Mouse (Mus musculus) liver, embryonic 14.5 days (tissue): Measurements from ENCODE around the gene Rad51c. TPM values are rescaled to one million over a fixed set of nuclear protein-coding genes. Genes with fewer than 3 reads are reported as not detected.
"Not testable (repeated sequence)": the region's sequence is repeated elsewhere in the genome, so short reads cannot be mapped to it uniquely, and the experiment has no call there.

Experiments
- ATAC-seq: fragments of 200-750 bp; cut with Nextera tagmentation; 2 replicates; pipeline ENCODE4 v1.8.0; 2017; ENCODE audit warnings: moderate number of reproducible peaks, mild to moderate bottlenecking, moderate library complexity; ENCODE audit not compliant: insufficient read depth
- DNase-seq, 3 experiments: peaks; one replicate each; pipeline ENCODE4 v3.0.0-alpha.2; 2012 to 2013; ENCODE audit warnings: low read depth in 3 of 3, low spot score in 3 of 3
- H3K27ac ChIP-seq: fragments of 300-500 bp; sonication (generic); 2 replicates; pipeline ENCODE4 v1.5.1; 2014; ENCODE audit warnings: moderate library complexity, mild to moderate bottlenecking, control low read depth, inconsistent platforms
- H3K27me3 ChIP-seq: fragments of 300-500 bp; sonication (generic); 2 replicates; pipeline ENCODE4 v1.6.1; 2014; ENCODE audit warnings: mild to moderate bottlenecking, low read length, moderate library complexity; ENCODE audit not compliant: control insufficient read depth, insufficient read depth
- H3K36me3 ChIP-seq: fragments of 300-500 bp; sonication (generic); replicated peaks from 2 replicates; pipeline ENCODE4 v1.6.1; 2014; ENCODE audit warnings: low read depth; ENCODE audit not compliant: control insufficient read depth, insufficient read depth
- H3K4me1 ChIP-seq, 2 experiments: fragments of 200-500 bp in 1 of 2; fragments of 300-500 bp in 1 of 2; sonication (generic) in 1 of 2; replicated peaks; 2 replicates each; pipeline ENCODE4 v1.6.1; 2012 to 2014; ENCODE audit warnings: antibody characterized with exemption in 1 of 2, inconsistent platforms in 1 of 2, low read length in 1 of 2; ENCODE audit not compliant: control insufficient read depth in 2 of 2, insufficient read depth in 2 of 2
- H3K4me2 ChIP-seq: fragments of 300-500 bp; sonication (generic); 2 replicates; pipeline ENCODE4 v1.6.1; 2014; ENCODE audit warnings: low read depth, mild to moderate bottlenecking, control low read depth, moderate library complexity
- H3K4me3 ChIP-seq, 2 experiments: fragments of 200-500 bp in 1 of 2; fragments of 300-500 bp in 1 of 2; sonication (generic) in 1 of 2; 2 replicates each; pipeline ENCODE4 v1.5.1; 2012 to 2014; ENCODE audit warnings: low read depth in 2 of 2, low read length in 2 of 2, mild to moderate bottlenecking in 2 of 2, control low read depth in 1 of 2, inconsistent platforms in 1 of 2, moderate library complexity in 1 of 2; ENCODE audit not compliant: insufficient read depth in 1 of 2
- H3K9ac ChIP-seq: fragments of 300-500 bp; sonication (generic); replicated peaks from 2 replicates; pipeline ENCODE4 v1.6.1; 2014; ENCODE audit warnings: mild to moderate bottlenecking, control low read depth, moderate library complexity
- H3K9me3 ChIP-seq: fragments of 300-500 bp; sonication (generic); 2 replicates; pipeline ENCODE4 v1.6.1; 2016; ENCODE audit warnings: low read length, mixed read lengths; ENCODE audit not compliant: control insufficient read depth
- CTCF ChIP-seq: IDR thresholded peaks from 2 replicates; pipeline ENCODE4 v1.5.1; 2016; ENCODE audit warnings: antibody characterized with exemption, low read depth, control low read depth
- EP300 ChIP-seq: IDR thresholded peaks from 2 replicates; pipeline ENCODE4 v1.6.1; 2016; ENCODE audit warnings: antibody characterized with exemption, low read depth
- WGBS: fragments of 180-500 bp; shearing (Covaris S2); extraction: QIAGEN DNeasy Blood & Tissue Kit; methylation state at CpG from one replicate; pipeline ENCODE4 v1.1.7; 2014; ENCODE audit not compliant: insufficient replicate concordance; 5-methylcytosine and 5-hydroxymethylcytosine counted together
- polyA plus RNA-seq, 2 experiments: library from polyadenylated mRNA; depleted of rRNA in 1 of 2; stranded (reverse) in 1 of 2; unstranded in 1 of 2; fragments of >200 nt; fragmentation: Nextera tagmentation in 1 of 2; extraction: Ambion mirVana in 1 of 2; gene quantifications; 2 replicates each; pipeline versions ENCODE4 v1.2.1 to v1.2.3; 2012 to 2014

Gene Rad51c
- polyA plus RNA-seq (2012; rRNA removed) (2.0 and 4.0 TPM in 2 replicates), polyA plus RNA-seq (2014; fragmentation: Nextera tagmentation; extraction: Ambion mirVana) (4.3 and 4.4 TPM in 2 replicates)

DNA sequence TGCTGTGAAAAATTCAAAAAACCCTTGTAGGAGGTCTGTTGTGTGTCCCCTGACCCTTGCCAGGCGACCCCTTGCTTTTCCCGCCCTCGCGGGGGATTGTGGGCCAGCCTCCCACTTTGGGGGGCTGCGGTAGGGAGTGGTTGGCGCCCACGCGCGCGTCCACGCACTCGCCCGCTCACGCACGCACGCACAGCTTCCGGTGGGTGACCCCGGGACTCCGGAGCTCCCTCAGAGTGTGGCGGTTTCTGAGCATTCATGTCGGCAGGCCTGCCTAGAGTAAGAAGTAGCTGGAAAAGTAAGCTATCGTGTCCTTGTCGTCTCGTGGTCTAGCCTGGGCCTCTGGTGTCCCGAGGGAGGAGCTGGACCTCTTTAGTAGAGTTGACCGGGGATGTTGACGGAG lies at the start of gene Rad51c, which contains the start of gene Tex14:
Gene Rad51c, minus strand, starts transcription at position 79 of the 400 bp plus-strand sequence.
Gene Tex14, plus strand, starts transcription at position 190 of the 400 bp plus-strand sequence.
- H3K4me2 ChIP-seq = peak within 1 kb of the TSS; percentile 95
- peak within 1 kb of the TSS; percentile 93 for H3K27ac ChIP-seq
- no peaks in the 10 kb centered on the region for H3K27me3 ChIP-seq
- no peaks in the 10 kb centered on the region for H3K36me3 ChIP-seq
- peak within 1 kb of the TSS; percentile 66 to 70 for H3K4me3 ChIP-seq
- H3K4me1 ChIP-seq = peaks cover 7 to 9% of the 10 kb centered on the region in 2 experiments
- 71% methylated on average over 27 of the region's 27 CpGs for WGBS
- no peaks in the 10 kb centered on the region for H3K9me3 ChIP-seq
- ATAC-seq (peak; percentile 16; the same call in 1 of the 2 replicates), DNase-seq (no peak)
- H3K9ac ChIP-seq = peak within 1 kb of the TSS; percentile 88
- TF ChIP-seq CTCF = no peak
- no peak for TF ChIP-seq EP300

DNA sequence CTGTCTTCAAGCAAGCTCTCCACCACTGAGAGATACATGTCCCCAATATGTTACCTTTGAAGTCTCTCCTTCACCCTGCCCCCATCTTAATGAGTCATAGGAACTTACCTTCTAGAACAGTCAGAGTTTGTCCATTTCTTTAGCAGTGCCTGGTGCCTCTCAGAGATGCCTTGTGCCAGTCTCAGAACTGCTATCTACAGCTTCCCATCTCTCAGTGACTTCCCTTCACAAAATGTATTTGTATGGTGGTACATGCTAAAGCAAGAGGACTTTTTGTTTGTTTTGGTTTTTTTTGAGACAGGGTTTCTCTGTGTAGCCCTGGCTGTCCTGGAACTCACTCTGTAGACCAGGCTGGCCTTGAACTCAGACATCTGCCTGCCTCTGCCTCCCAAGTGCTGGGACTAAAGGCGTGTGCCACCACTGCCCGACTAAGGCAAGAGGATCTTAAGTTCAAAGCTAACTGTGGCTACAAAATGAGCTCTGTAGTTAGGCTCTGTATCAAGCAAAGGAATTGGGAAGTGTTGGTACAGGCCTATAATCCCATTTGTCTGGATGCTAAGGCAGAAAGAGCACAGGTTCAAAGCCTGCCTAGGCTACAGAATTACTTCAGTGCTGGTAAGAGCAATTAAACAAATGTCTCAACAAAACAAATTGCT lies 49.4 kb upstream of the Rad51c start:
- H3K4me1 ChIP-seq = peaks cover 3 to 7% of the 10 kb centered on the region in 2 experiments; a peak in 3 of 4 replicates
- no peaks in the 10 kb centered on the region for H3K9me3 ChIP-seq
- H3K36me3 ChIP-seq = no peaks in the 10 kb centered on the region
- DNase-seq (no peak), ATAC-seq (no peak)
- TF ChIP-seq EP300 (no peak), CTCF (no peak)
- H3K4me3 ChIP-seq = no peak overlapping the region
- peak overlapping the region; percentile 27; the same call in 1 of the 2 replicates for H3K9ac ChIP-seq
- H3K27me3 ChIP-seq = no peaks in the 10 kb centered on the region
- no peak overlapping the region for H3K4me2 ChIP-seq
- no peak overlapping the region for H3K27ac ChIP-seq
- WGBS = 64% methylated on average over 2 of the region's 2 CpGs

DNA sequence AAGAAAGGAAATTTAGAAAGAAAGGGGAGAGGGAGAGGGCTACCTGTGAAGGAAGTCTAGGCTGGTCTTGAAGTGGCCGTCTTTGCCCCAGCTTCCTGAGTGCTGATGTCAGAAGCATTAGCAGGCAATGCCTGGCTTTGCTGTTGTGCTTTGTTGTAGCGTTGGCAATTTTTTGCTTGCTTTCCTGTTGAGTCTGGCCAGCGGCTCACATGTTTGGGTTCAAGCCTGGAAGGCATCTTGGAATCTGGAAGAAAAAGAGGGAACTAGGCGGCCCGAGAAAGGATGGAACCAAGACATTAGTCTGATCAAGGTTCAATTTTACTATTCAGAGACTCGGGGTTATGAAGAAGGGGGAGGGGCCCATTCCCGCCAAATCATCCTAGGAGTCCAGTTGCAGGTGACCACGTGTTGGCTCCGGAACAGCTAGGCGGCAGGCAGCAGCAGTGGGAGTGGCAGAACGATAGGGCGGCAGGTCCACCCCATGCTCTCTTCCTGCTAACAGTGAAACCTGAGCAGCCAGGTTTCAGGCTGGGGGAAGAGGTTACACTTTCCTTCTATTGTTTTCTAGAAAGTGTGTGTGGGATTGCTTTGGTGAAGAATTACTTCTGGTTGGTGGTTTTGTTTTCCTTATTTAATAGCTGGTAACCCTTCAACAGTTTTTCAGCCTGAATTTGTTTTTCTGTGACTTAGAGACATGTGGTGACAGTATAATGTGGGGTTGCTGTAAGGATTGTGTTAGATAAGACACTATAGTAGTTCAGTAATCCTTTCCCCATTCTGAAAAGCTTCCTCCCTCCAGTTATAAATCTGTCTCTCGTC lies 48.7 kb upstream of the Rad51c start:
- no peaks in the 10 kb centered on the region for H3K36me3 ChIP-seq
- H3K4me3 ChIP-seq = no peak overlapping the region
- H3K9me3 ChIP-seq = no peaks in the 10 kb centered on the region
- no peak overlapping the region for H3K4me2 ChIP-seq
- no peak for TF ChIP-seq EP300
- no peak for TF ChIP-seq CTCF
- no peak overlapping the region for H3K27ac ChIP-seq
- H3K4me1 ChIP-seq = peaks cover 3 to 7% of the 10 kb centered on the region in 2 experiments; a peak in 3 of 4 replicates
- DNase-seq (no peak), ATAC-seq (no peak)
- H3K27me3 ChIP-seq = no peaks in the 10 kb centered on the region
- H3K9ac ChIP-seq = peak overlapping the region; percentile 27
- 19% methylated on average over 13 of the region's 13 CpGs for WGBS

DNA sequence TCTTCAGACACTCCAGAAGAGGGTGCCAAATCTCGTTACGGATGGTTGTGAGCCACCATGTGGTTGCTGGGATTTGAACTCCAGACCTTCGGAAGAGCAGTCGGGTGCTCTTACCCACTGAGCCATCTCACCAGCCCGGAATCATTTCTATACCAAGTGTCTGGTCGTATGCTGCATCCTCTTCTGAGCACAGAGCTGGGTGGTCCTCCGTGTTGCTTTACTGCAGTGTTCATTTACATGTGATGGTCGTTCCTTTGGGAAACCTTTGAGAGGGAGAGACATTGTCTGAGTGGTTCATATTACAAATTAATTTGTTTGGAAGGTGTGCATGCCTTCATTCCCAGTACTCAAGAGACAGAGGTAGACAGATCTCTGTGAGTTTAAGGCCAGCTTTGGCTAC lies 48.0 kb upstream of the Rad51c start:
- H3K4me3 ChIP-seq, H3K36me3 ChIP-seq, H3K4me1 ChIP-seq, DNase-seq, H3K27ac ChIP-seq, H3K4me2 ChIP-seq, H3K9ac ChIP-seq, H3K9me3 ChIP-seq, ATAC-seq, H3K27me3 ChIP-seq: not testable (repeated sequence)
- WGBS = 60% methylated on average over 6 of the region's 8 CpGs

DNA sequence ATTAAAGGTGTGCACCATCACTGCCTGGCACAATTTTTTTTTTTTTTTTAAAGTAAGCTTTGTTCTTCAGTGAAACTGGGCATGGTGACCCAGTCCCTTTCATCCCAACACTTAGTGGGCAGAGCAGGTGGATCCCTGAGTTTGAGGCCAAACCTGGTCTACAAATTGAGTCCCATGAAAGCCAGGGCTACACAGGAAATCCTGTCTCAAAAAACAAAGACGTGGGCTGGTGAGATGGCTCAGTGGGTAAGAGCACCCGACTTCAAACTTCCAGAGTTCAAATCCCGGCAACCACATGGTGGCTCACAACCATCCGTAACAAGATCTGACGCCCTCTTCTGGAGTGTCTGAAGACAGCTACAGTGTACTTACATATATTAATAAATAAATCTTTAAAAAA lies 45.1 kb upstream of the Rad51c start:
- H3K9me3 ChIP-seq, H3K4me3 ChIP-seq, H3K9ac ChIP-seq, ATAC-seq, DNase-seq, H3K36me3 ChIP-seq, H3K27me3 ChIP-seq, H3K27ac ChIP-seq, H3K4me1 ChIP-seq, H3K4me2 ChIP-seq: not testable (repeated sequence)
- WGBS = 27% methylated on average over 5 of the region's 5 CpGs
